Mouse (Mus musculus): ENCODE data around the gene Myl6. TPM values are rescaled to one million over a fixed set of nuclear protein-coding genes. Genes with fewer than 3 reads are reported as not detected.

Myl6 gene
- total RNA-seq, 2 experiments from 2014 or later: 267 to 286 TPM

DNA sequence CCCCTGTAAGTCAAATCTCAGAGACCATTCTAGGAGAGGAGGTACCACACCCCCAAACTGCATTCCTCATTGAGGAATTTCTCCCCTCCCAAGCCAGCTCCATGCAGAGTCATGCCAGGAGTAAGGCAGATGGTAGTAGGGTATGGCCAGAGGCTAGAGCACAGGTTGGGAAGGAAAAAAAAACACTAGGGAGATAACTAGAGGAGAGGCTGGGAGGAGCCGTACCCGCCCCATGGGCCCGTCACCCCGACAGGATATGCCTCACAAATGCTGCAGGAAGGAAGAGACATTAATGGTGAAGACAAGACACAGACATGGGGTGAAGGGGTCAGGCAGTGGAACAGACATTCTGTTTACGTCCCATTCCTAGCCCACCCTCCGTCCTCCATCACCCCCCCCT, 2.5 kb downstream of the Myl6 start:
- no peak for DNase-seq
- intact Hi-C loops (cut with DNase I): loop anchor here (2.0 to 5.0 kb wide), 2 partner anchors 33 to 36 kb away; partner anchors contain the start of genes Esyt1 and Smarcc2

- intact Hi-C loops (cut with DNase I): loop anchor here (2.0 to 5.0 kb wide), 2 partner anchors 32 to 36 kb away; partner anchors contain the start of genes Esyt1 and Smarcc2
- no peak for DNase-seq
Observed at GRCm38 (mm10) chr10:128490912-128491311, 3.0 kb downstream of the Myl6 start.

GRCm38 (mm10) chr10:128490232-128490631, 3.7 kb downstream of the Myl6 start:
- DNase-seq: peak in 1 of 2 experiments; percentile 38
- intact Hi-C loops (cut with DNase I): loop anchor here (2.0 to 5.0 kb wide), 2 partner anchors 31 to 37 kb away; partner anchors contain the start of genes Esyt1 and Smarcc2

GRCm38 (mm10) chr10:128489785-128490184, 4.2 kb downstream of the Myl6 start:
- intact Hi-C loops (cut with DNase I): loop anchor here (2.0 to 5.0 kb wide), 3 partner anchors 31 to 47 kb away; partner anchors contain the start of genes Esyt1 and Smarcc2
- no peak for DNase-seq

- no peak for DNase-seq
- intact Hi-C loops (cut with DNase I): loop anchor here (2.0 kb wide), 1 partner anchor 47 kb away; no protein-coding TSS in a partner anchor
Observed at GRCm38 (mm10) chr10:128489380-128489779, 4.6 kb downstream of the Myl6 start.

- intact Hi-C loops (cut with DNase I): loop anchor here (2.0 kb wide), 1 partner anchor 48 kb away; no protein-coding TSS in a partner anchor
- no peak for DNase-seq
Observed at GRCm38 (mm10) chr10:128488776-128489175, 5.2 kb downstream of the Myl6 start.

DNA sequence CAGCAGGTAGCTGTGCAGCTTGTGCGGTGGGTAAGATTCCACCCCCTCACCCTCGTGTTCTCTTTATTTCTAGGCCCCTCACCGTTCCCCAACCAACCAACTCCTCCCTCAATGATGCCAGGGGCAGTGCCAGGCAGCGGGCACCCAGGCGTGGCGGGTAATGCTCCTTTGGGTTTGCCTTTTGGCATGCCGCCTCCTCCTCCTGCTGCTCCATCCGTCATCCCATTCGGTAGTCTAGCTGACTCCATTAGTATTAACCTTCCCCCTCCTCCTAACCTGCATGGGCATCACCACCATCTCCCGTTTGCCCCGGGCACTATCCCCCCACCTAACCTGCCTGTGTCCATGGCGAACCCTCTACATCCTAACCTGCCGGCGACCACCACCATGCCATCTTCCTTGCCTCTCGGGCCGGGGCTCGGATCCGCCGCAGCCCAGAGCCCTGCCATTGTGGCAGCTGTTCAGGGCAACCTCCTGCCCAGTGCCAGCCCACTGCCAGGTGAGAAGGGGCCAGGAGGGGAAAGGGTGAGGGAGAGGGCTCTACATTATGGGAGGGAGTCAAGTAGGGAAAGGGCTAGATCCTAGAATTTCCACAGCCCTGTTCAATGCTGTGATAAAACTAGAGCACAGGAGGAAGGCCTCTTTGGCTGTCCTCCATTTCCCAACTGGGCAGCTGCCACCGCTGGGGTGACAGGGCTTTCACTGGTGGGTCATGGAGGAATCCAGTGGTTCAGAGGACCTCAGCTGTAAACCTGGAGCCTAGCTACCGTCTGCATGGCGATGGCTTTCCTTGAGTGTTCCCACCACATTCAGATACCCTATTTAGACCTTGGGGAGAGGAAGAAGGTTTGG, 5.9 kb downstream of the Myl6 start:
- DNase-seq: no peak
- intact Hi-C loops (cut with DNase I): loop anchor here (2.0 kb wide), 1 partner anchor 49 kb away; no protein-coding TSS in a partner anchor

DNA sequence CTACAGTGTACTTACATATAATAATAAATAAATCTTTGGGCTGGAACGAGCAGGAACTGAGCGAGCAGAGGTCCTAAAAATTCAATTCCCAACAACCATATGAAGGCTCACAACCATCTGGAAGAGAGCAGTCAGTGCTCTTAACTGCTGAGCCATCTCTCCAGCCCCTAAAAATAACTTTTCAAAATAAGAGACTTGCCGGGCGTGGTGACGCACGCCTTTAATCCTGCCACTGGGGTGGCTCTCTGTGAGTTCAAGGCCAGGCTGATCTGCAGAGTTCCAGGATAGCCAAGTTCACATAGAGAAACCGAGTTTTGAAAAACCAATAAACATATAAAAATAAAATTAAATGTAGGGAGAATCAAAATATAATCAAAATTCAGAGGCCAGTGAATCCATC, 7.6 kb downstream of the Myl6 start:
- DNase-seq: no peak
- intact Hi-C loops (cut with DNase I): no loop called here

- intact Hi-C loops (cut with DNase I): no loop called here
- no peak for DNase-seq
Observed at GRCm38 (mm10) chr10:128474366-128474765, 19.6 kb downstream of the Myl6 start.

GRCm38 (mm10) chr10:128460270-128460630, 33.7 kb downstream of the Myl6 start:
- intact Hi-C loops (cut with DNase I): no loop called here
- no peak for DNase-seq

DNA sequence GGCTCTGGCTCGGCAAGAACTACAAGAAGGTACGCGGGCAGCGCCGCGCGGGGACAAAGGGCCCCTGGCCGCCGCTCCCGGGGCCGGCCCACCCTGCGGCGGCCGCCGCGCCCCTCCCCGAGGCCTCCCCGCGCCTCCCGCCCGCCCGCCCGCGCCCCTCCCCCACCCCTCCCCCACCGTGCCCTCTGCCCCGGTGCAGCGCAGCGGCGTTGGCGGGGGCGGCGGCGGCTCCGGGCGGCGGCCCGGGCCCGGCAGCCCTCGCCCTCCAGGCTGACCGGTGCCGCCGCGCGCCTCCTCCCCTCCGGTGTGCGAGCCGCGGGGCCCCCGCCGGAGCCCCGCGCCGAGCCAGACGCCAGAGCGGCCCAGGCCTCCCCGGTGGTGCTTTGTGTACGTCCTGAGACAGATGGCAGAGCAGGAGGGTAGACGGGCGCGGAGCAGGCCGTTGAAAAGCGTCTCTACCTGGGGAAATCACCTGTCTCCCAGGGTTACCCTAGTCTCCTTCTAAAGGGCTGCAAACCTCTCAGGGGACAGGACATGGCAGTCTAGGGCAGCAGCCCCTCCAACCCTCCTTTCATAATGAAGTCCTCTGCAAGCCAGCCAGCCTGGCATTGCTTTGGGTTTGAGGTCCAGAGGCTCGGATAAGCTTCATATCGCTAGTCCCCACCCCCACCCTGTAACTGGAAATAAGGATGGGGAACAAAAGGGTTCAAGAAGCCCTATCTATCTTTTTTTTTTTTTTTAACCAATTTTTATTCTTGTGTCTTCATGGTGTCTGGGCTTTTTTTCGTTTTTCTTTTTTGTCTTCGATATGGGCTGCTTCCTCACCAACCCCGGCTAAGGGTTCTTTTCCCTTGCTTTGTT, 34.3 kb downstream of the Myl6 start:
- peak; percentile 31 to 54 for DNase-seq
- intact Hi-C loops (cut with DNase I): loop anchor here (1.0 to 2.0 kb wide), 2 partner anchors 31 to 77 kb away; no protein-coding TSS in a partner anchor

DNA sequence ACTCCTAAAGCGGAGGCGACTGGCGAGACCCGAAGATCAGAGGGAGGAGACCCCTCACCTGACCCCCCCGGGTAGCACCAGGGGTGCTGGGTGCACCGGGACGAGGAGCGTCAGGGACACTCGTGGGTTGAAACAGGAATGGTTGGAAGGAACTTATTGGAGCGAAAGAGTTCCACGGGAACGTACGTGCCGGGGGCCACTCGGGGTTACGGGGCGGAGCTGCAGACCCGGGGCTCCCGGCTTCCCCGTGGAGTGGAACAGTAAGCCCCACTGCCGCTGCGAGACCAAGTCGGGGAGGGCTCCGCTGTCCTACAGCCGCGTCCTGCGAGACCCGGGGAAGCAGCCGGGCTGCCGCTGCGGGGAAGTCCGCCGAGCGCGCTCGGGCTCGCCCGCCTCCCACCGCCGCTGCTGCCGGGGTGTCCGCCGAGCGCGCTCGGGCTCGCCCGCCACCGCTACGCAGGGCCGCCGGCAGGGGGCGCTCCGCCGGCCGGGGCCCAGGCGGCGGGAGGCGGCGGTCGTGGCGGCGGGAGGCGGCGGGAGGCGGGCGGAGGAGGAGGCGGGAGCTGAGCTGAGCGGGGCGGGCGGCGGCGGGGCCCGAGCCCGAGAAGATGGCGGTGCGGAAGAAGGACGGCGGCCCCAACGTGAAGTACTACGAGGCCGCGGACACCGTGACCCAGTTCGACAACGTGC, 35.1 kb downstream of the Myl6 start, which contains the start of gene Smarcc2:
Smarcc2 (plus strand) TSS at position 530 of the 690 bp plus-strand sequence.
- intact Hi-C loops (cut with DNase I): loop anchor here (1.0 to 2.0 kb wide), 2 partner anchors 32 to 77 kb away; no protein-coding TSS in a partner anchor
- DNase-seq: peak; percentile 87 to 90

GRCm38 (mm10) chr10:128458348-128458718, 35.6 kb downstream of the Myl6 start:
- peak; percentile 94 to 99 for DNase-seq
- intact Hi-C loops (cut with DNase I): loop anchor here (2.0 kb wide), 1 partner anchor 32 kb away; no protein-coding TSS in a partner anchor

GRCm38 (mm10) chr10:128457676-128458075, 36.3 kb downstream of the Myl6 start:
- intact Hi-C loops (cut with DNase I): loop anchor here (1.0 to 2.0 kb wide), 2 partner anchors 33 to 120 kb away; partner anchors contain the start of gene Cs
- no peak for DNase-seq

DNA sequence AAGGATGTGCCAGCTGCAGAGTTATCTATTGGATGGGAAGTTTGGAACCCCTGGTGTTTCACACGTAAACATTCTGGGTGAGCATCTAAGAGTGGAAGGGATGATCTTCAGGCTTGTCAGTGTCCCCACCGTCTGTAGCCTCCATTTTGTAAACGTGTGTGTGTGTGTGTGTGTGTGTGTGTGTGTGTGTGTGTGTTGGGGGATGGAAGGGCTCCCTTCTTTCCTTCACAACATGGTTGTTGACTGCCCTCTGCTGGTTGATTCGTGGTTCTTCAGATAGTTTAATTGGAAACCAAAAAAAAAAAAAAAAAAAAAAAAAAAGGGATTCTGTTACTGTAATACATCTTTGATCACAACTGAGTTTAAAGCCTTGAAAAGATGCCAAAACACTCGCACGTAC, 38.7 kb downstream of the Myl6 start:
- DNase-seq: peak; percentile 69 to 72
- intact Hi-C loops (cut with DNase I): loop anchor here (1.0 to 2.0 kb wide), 3 partner anchors 46 to 120 kb away; no protein-coding TSS in a partner anchor

GRCm38 (mm10) chr10:128454471-128454870, 39.5 kb downstream of the Myl6 start:
- intact Hi-C loops (cut with DNase I): loop anchor here (2.0 kb wide), 1 partner anchor 120 kb away; no protein-coding TSS in a partner anchor
- DNase-seq: no peak

- intact Hi-C loops (cut with DNase I): no loop called here
- no peak for DNase-seq
Observed at GRCm38 (mm10) chr10:128451014-128451413, 42.9 kb downstream of the Myl6 start.

GRCm38 (mm10) chr10:128445407-128445806, 48.5 kb downstream of the Myl6 start:
- intact Hi-C loops (cut with DNase I): no loop called here
- no peak for DNase-seq

DNA sequence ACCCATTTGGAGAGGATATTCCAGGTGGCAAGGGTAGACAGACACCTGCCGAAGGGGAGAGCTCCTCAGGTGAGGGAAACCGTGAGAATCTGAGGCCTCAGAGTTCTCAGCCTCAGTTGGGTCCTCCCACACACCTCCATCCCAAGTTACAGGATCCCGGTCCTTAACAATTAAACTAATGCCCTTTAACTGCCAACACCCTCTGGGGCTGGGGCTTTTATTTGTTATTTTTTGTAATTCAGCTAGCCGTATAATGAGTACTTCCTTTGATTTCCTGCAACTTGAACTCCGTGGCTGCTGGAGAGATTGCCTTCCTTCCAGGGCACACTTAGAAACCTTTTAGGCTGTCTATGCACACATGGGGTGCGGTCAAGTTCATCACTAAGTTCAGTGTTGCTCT, 49.6 kb downstream of the Myl6 start:
- intact Hi-C loops (cut with DNase I): no loop called here
- no peak for DNase-seq

- intact Hi-C loops (cut with DNase I): loop anchor here (2.0 kb wide), 1 partner anchor 24 kb away; no protein-coding TSS in a partner anchor
- DNase-seq: no peak
Observed at GRCm38 (mm10) chr10:128442718-128443117, 51.2 kb downstream of the Myl6 start.
